Mouse (Mus musculus): ENCODE results near the gene Gm45837. TPM values are rescaled to one million over a fixed set of nuclear protein-coding genes. Genes with fewer than 3 reads are reported as not detected.
"Not testable (repeated sequence)": the region's sequence is repeated elsewhere in the genome, so short reads cannot be mapped to it uniquely, and the experiment has no call there.

The Gm45837 gene
- total RNA-seq, 4 experiments from 2014 or later = 1.2 to 1.6 TPM; not detected in 2

DNA sequence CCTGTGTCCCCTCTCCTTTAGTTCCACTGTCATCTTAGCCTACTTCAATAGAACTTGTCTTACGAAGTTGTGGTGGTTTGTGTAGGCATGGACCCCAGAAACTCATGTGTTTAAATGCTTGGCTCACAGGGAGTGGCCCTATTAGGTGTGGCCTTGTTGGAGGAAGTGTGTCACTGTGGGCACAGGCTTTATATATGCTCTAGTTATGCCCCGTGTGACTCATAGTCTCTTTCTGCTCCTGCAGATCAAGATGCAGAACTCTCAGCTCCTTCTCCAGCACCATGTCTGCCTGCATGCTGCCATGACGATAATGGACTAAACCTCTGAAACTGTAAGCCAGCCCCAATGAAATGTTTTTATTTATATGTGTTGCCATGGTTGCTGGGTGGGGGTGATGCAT, 137.0 kb downstream of the Gm45837 start:
- no peak for DNase-seq (ENCODE audit: low spot score in 2 of 2)

DNA sequence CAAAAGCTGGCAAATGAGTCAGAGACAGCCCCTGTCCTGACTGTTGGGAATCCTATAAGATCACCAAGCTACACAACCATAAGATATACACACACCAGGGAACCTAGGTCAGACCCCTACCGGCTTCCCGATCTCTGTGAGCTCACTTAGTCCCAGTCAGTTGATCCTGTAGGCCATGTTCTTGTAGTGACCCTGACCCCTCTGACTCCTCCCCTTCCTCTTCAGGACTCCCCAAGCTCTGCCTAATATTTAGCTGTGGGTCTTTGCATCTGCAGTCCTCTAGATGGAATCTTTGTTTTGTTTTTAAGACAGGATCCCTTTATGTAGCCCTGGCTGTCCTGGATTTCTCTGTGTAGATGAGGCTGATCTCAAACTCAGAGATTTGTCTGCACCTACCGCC, 138.6 kb downstream of the Gm45837 start:
- no peak for DNase-seq (ENCODE audit: low spot score in 2 of 2)

DNA sequence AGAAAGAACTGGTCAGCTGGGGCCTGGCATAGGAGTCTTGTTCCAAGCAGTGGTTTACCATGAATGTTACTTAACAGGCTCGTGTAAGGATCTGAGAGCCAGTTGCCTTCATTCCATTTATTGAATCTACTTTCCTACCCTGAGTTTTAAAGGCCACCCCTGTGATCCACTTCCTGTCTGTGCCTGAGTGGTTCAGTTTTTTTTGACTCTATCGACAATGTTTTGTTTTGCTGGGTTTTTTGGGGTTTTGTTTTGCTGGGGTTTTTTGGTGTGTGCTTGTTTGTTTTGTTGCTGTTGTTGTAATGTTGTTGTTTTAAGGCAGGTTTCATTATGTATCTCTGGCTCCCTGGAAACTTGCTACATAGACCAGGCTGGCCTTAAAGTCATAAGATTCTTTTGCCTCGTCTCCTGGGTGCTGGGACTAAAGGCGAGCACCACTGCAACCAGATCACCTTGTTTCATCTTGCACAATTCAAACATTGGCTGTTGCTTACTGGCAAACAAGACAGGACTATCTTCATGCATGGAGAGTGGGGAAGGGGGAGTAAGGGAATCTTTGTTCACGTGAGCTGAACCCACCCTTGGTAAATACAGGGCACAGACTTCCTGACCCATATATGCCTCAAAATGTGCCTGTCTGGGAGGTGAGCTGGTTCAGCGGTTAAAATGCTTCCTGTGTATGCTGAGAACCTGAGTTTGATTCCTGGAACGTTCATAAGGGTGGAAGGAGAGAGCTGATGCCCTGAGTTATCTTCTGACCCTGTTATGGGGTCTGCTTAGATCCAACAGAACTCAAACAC, 140.2 kb downstream of the Gm45837 start:
- no peak for DNase-seq (ENCODE audit: low spot score in 2 of 2)

DNA sequence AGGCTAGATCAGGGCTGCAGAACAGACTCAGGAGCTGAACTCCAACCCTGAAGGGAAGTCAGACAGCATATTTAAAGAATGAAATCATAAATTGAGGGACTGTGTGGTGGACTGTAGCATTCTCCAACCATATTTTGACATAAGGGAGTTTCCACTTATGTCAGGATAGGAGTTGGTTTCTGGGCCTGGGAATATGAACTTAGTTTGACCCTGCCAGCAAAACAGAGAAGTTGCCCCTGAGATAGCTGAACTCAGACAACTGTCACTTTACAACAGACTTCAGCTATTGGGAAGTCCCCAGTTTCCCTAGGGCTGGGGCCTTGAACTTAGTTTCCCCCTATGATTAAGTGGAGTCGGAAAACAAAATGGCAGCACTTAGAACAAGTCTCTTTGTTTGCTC, 140.8 kb downstream of the Gm45837 start:
- DNase-seq (ENCODE audit: low spot score in 2 of 2) = no peak

DNA sequence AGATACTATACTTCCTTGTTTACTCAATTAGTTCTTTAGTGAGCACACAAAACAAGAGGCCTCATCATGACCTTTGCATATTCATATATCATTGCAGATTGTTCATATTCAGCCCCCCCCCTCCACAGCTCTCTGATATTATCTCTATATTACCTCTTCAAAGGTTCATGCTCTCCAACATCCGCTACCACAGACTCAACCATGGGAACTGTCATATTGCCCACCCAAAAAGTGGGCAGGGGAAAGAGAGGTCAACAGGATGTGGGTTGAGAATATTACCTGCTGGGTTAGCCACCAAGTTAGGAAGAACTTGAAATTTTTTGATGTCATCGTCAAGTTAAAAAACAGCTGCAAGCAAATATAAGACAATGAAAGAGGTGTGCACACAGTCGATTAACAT, 144.8 kb downstream of the Gm45837 start:
- not testable (repeated sequence) for DNase-seq (ENCODE audit: low spot score in 2 of 2)

DNA sequence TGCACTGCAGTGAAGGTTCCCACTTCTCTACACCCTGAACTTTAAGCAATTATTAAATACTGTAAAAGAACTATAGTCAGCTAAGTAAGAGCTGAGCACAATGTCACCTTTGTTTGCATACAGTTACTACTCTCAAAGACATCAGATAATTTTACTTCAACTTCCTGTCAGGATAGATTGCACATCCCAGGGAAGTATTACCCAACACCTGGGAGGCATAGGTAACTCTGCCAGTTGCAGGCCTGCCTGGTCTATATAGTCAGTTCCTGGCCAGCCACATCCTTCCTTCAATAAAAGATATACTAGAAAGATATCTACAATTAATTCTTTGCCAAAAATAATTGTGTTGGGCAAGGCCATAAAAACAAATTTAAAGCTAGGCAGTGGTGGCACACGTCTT, 146.7 kb downstream of the Gm45837 start:
- no peak for DNase-seq (ENCODE audit: low spot score in 2 of 2)

DNA sequence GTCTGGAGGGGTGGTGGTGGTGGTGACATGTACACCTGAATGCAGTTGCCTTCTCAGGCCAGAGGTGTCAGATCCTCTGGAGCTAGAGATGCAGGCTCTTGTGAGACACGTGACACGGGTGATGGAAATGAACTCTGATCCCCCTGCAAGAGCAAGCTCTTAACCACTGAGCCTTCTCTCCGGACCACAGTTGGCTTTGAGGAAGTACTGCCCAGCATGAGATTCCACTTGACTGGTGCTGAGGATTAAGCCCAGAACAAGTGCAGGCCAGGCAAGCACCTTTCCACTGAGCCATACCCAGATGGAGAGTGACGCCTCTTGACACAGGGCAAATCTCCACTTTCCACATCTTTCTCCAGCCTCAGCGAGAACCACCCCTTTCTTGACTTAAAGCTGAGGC, 148.7 kb downstream of the Gm45837 start:
- not testable (repeated sequence) for DNase-seq (ENCODE audit: low spot score in 2 of 2)

Small RNA genes within 50 kb of the gene (microRNA-seq; reads per million reads assigned to microRNA genes)
- gene Mir139 = 98,935 to 145,888 reads per million in 2 experiments

Other genes with a start within 250 kb of the Gm45837 start
- gene Atg16l2, start 108.6 kb upstream of the Gm45837 start, total RNA-seq (2022) = 10 to 100 TPM; 46.0 to 66.1 (median 57.3) TPM
- 10 to 100 TPM; 90.3 to 98.6 (median 92.0) TPM for gene Stard10, start 93.8 kb upstream of the Gm45837 start, total RNA-seq (2022)
- 10 to 100 TPM; 19.6 to 32.5 (median 25.3) TPM for gene Arap1, start 62.8 kb upstream of the Gm45837 start, total RNA-seq (2022)
- 100 to 1,000 TPM; 370 to 394 (median 377) TPM for gene Pde2a, start 10.8 kb downstream of the Gm45837 start, total RNA-seq (2022)
- not detected for gene Art2b, start 174.7 kb downstream of the Gm45837 start, total RNA-seq (2022)

Measured in left cerebral cortex, adult 8-10 months (tissue).